Mouse (Mus musculus) brown adipose tissue, adult 24 weeks (tissue): ENCODE data around the gene Aicda. TPM values are rescaled to one million over a fixed set of nuclear protein-coding genes. Genes with fewer than 3 reads are reported as not detected.
"Not testable (repeated sequence)": the region's sequence is repeated elsewhere in the genome, so short reads cannot be mapped to it uniquely, and the experiment has no call there.

Experiments
- H3K27ac ChIP-seq: fragments of 200-500 bp; replicated peaks from 2 replicates; pipeline ENCODE4 v1.5.1; 2012; ENCODE audit warnings: low read depth, mild to moderate bottlenecking, low read length
- H3K4me1 ChIP-seq: fragments of 200-500 bp; 2 replicates; pipeline ENCODE4 v1.6.1; 2012; ENCODE audit warnings: low read length, mixed read lengths; ENCODE audit not compliant: control insufficient read depth, insufficient read depth, insufficient read length
- H3K4me3 ChIP-seq: fragments of 200-500 bp; 2 replicates; pipeline ENCODE4 v1.5.1; 2012; ENCODE audit warnings: low read depth, mild to moderate bottlenecking, low read length, moderate library complexity; ENCODE audit not compliant: insufficient read depth
- polyA plus RNA-seq: library from polyadenylated mRNA; stranded (reverse); fragments of >200 nt; gene quantifications from 2 replicates; pipeline ENCODE4 v1.2.4, GENCODE M21; 2012; ENCODE audit not compliant: missing spikeins, insufficient read depth, insufficient read length

The Aicda gene
- polyA plus RNA-seq, 1 experiment: not detected

DNA sequence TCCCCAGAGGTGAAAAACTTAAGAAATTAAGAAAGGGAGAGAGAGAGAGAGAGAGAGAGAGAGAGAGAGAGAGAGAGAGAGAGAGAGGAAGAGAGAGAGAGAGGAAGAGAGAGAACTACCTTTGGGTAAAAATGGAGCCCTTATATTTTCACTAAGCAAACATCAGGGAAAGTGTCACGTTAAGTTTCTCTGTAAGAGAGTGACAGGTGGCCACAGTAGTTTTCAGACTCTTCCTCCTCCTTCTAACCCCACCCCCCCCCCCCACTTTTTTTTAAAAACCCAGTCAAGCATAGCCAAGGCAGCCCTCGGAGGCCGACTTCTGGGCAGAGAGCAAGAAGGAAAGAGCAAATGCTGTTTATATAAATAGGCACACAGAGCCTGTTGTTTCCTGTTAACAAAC, 19.6 kb upstream of the Aicda start:
- H3K4me1 ChIP-seq: peaks cover 2% of the 10 kb centered on the region; the same call in 1 of the 2 replicates
- no peak overlapping the region for H3K4me3 ChIP-seq
- H3K27ac ChIP-seq: no peak overlapping the region

DNA sequence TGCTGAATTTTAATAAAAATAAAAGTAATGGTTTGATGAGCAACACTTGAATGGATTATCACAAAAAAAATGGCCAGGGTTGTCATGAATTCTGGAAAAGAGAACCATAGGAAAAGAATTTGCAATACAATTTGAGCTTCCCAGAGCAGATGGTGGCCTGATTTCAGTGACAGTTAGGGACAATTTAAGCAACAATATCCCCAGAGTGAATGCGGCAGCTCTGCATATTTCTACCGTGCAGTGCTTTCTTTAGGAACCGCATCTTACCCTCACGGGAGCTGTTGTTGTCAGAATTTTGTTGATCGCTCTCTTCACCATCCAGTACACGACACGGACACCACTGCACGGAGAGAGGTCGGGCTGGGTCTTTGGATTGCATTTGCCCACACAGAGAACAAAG, 14.0 kb upstream of the Aicda start:
- Histone ChIP-seq H3K4me3 (no peak overlapping the region), H3K27ac (no peak overlapping the region), H3K4me1 (no peaks in the 10 kb centered on the region)

DNA sequence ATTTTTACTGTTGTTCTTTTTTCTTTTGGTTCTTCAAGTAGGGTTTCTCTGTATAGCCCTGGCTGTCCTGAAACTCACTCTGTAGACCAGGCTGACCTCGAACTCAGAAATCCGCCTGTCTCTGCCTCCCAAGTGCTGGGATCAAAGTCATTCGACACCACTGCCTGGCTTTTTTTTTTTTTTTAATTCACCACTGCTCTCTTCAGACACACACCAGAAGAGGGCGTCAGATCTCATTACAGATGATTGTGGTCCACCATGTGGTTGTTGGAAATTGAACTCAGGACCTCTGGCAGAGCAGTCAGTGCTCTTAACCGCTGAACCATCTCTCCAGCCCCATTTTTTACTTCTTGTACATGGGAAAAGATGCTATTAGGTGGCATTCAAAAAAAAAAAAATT, 11.1 kb upstream of the Aicda start:
- H3K27ac ChIP-seq, H3K4me3 ChIP-seq, H3K4me1 ChIP-seq: not testable (repeated sequence)

GRCm38 (mm10) chr6:122543574-122543973, 10.0 kb upstream of the Aicda start:
- no peak overlapping the region for H3K4me3 ChIP-seq
- no peaks in the 10 kb centered on the region for H3K4me1 ChIP-seq
- no peak overlapping the region for H3K27ac ChIP-seq

DNA sequence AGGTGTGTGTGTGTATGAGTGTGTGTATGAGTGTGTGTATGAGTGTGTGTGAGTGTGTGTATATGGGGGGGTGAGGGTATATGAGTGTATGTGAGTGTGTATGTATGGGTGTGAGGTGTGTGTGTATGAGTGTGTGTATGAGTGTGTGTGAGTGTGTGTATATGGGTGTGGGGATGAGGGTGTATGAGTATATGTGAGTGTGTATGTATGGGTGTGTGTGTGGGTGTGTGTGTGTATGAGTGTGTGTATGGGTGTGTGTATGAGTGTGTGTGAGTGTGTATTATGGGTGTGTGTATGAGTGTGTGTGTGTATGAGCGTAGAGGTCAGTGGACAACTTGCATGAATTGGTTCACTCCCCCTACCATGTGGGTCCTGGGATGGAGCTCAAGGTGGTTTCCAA, 8.9 kb upstream of the Aicda start:
- Histone ChIP-seq H3K4me3 (no peak overlapping the region), H3K27ac (no peak overlapping the region), H3K4me1 (no peaks in the 10 kb centered on the region)

DNA sequence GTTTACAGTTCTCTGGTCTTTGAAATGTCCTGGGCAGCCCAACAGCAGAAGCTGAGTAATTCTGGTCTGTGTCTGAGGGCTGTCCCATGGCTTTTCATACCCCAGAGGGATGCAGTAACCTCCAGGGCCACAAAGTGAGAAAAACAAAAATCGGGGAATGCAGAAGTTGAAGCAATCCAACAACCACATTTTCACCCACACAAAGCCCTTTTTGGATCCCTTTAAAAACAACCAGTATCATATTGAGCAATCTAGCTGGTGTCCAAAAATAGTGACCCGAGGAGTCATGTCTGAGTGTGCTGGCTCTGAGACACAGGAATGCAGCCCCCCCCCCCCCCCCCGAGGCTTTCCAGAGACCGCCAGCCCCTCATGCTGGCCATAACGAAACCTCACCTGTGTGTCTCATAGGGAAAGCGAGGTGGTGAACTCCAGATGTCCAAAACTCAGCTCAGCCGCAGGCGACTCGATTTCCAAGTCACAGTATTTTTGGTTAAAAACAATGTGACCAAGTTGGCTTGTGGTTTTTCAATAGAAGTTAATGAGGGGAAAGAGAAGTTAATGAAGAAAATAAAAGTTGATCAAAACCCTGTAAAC, 8.2 kb upstream of the Aicda start:
- H3K27ac ChIP-seq: 0 out of 2 replicates have a peak overlapping the region, but pooled peaks have one; percentile 21
- H3K4me3 ChIP-seq: no peak overlapping the region
- H3K4me1 ChIP-seq: no peaks in the 10 kb centered on the region

DNA sequence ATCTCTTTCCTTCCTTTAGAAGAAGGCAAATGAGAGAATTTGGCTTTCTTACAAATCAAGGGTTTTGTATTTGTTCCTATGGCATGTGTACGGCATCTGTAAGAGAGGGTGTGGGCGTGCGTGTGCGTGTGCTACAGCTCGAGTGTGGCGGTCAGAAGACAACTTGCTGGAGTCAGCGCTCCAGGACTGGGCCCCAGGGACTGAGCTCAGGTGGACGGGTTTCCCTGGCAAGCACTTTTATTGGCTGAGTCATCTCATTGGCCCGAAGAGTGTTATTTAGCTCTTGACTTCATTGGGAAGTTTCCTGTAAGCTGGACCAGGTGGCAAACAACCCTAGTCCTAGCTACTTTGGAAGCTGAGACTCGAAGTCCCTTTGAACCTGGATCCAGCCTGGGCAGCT, 7.7 kb upstream of the Aicda start:
- Histone ChIP-seq H3K4me3 (no peak overlapping the region), H3K4me1 (no peaks in the 10 kb centered on the region), H3K27ac (no peak overlapping the region)

GRCm38 (mm10) chr6:122554102-122554501, 501 bp downstream of the Aicda start:
- no peak overlapping the region for H3K27ac ChIP-seq
- H3K4me1 ChIP-seq: no peaks in the 10 kb centered on the region
- H3K4me3 ChIP-seq: no peak overlapping the region

- H3K4me3 ChIP-seq: no peak overlapping the region
- no peaks in the 10 kb centered on the region for H3K4me1 ChIP-seq
- no peak overlapping the region for H3K27ac ChIP-seq
Observed at GRCm38 (mm10) chr6:122555266-122555665, 1.7 kb downstream of the Aicda start.

DNA sequence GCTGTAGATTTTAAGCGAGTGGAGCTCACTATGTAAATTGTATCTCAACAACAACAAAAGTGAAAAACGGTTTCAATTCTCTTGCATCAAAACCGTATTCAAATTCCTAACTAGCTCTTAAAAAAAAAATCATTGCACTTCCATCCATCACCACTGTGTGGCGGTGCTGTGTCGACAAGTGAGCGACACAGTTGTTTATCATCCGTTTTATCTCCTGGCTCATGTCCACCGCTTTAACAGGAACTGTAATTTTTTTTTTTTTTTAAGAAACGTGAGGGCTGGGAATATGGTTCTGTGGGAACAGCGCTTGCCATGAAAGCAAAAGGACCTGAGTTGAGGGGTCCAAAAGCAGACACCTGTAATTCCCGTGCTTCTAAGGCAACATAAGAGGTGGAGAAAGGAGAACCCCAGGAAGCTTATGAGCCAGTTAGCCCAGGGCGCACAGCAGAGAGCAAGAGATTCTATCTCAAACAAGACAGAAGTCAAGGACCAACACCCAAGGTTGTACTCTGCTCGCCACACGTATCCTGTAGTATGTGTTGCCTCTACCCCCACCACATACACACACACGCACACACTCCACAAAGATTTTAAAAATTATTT, 3.5 kb downstream of the Aicda start:
- Histone ChIP-seq H3K4me1 (no peaks in the 10 kb centered on the region), H3K27ac (no peak overlapping the region), H3K4me3 (no peak overlapping the region)

- H3K27ac ChIP-seq: no peak overlapping the region
- peak overlapping the region; percentile 35 for H3K4me3 ChIP-seq
- no peaks in the 10 kb centered on the region for H3K4me1 ChIP-seq
Observed at GRCm38 (mm10) chr6:122560427-122560826, 6.8 kb downstream of the Aicda start.

DNA sequence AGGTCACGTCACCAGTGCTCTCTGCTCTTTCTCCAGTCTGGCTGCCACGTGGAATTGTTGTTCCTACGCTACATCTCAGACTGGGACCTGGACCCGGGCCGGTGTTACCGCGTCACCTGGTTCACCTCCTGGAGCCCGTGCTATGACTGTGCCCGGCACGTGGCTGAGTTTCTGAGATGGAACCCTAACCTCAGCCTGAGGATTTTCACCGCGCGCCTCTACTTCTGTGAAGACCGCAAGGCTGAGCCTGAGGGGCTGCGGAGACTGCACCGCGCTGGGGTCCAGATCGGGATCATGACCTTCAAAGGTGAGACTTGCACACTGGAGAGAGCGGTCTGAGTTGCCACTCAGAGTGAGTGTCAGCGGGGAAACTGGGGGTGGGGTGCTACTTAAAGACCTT, 7.4 kb downstream of the Aicda start:
- Histone ChIP-seq H3K4me3 (no peak overlapping the region), H3K4me1 (no peaks in the 10 kb centered on the region), H3K27ac (no peak overlapping the region)

GRCm38 (mm10) chr6:122562463-122562862, 8.9 kb downstream of the Aicda start:
- Histone ChIP-seq H3K27ac (no peak overlapping the region), H3K4me1 (no peaks in the 10 kb centered on the region), H3K4me3 (no peak overlapping the region)

DNA sequence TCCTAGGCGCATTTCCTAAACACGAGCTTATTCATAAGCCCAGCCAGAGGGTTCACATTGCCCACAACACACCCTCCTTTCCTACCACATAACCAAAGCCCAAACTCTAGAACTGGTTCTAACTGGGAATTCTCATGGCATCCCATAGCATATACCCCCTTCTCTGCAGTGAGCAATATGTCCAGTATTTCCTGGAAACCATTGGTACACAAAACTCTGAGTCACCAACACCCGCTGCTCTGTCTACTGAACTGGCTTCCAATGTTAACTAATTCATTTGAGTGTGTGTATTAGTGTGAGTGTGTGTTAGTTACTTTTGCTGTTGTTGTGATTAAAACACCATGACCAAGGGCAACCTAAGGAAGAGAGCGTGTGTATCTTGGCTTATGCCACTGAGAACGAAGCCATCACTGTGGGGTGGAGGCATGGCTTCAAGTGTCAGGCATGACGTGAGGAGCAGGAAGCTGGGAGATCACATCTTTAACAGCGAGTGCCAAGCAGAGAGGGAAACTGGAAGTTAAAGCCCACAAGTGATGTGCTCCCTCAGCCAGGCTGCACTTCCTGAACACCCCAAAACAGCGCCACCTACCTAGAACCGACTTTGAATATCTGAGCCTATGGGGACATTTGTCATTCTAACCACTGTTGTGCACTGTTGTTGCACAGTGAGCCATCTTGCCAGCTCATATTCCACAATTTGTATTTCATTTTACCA, 11.6 kb downstream of the Aicda start:
- Histone ChIP-seq H3K27ac (no peak overlapping the region), H3K4me1 (no peaks in the 10 kb centered on the region), H3K4me3 (no peak overlapping the region)

- Histone ChIP-seq H3K27ac (no peak overlapping the region), H3K4me3 (no peak overlapping the region), H3K4me1 (0 out of 2 replicates have a peak, but pooled peaks cover 2% of the 10 kb centered on the region)
Observed at GRCm38 (mm10) chr6:122569113-122569512, 15.5 kb downstream of the Aicda start.

DNA sequence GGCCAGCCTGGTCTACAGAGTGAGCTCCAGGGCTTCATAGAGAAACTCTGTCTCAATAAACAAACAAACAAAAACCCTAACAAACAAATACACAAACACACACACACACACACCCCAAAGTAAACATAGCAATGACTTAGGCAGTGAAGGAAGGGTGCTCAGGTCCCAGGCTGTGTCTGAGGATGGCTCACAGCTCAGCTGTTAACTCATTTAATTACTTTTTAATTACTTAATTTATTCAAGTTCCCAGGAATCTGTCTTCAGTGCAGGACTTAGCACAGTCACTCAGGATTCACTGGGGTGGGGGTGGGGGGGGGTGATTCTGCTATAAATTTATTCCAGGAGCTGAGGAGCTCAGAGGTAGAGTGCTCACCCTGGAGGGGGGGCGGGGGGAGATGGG, 16.2 kb downstream of the Aicda start:
- Histone ChIP-seq H3K27ac (no peak overlapping the region), H3K4me3 (no peak overlapping the region), H3K4me1 (0 out of 2 replicates have a peak, but pooled peaks cover 2% of the 10 kb centered on the region)
